Mouse (Mus musculus) B cell, adult (primary cell): ENCODE data around the gene Rrp36. TPM values are rescaled to one million over a fixed set of nuclear protein-coding genes. Genes with fewer than 3 reads are reported as not detected.

Source experiments
- total RNA-seq: library from RNA; stranded (reverse); gene quantifications from 4 replicates; pipeline ENCODE4 v1.2.4, GENCODE M21; 2023; ENCODE audit not compliant: inconsistent age

The Rrp36 gene
- 27.0 to 30.6 TPM (median 29.4 TPM) in 4 replicates for total RNA-seq

DNA sequence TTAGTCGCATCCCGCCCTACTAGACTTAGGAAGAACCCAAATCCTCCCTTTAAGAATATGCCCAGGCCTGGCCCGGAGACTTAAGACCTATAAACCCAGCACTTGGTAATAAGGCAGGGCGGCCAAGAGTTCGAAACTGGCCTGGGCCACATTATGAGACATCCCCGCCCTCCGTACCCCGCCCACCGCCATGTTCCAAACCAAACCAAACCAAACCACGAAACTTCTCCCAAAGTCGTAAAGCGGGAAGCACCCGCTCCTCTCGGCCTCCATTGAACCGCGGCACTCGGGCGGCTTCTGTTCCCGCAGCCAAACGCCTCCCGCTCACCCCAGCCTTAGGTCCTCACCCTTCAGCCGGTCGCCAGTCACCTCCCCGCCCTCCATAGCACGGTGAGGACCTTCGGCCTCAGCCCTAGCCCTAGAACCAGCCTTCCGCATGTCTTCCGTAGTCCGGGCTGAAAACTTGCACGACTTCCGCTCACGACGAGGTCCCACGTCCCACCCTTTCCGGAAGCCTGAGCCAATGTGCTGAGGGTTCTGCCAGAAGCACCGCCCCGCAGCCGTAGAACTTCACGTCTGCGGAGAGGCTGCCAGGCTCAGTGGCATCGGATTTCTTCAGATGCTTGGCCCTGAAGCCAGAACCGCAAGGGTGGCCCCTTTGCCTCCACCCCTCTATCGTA is at the start of gene Rrp36:
Gene Rrp36 (minus strand): TSS at position 503 of the 680 bp plus-strand sequence.

DNA sequence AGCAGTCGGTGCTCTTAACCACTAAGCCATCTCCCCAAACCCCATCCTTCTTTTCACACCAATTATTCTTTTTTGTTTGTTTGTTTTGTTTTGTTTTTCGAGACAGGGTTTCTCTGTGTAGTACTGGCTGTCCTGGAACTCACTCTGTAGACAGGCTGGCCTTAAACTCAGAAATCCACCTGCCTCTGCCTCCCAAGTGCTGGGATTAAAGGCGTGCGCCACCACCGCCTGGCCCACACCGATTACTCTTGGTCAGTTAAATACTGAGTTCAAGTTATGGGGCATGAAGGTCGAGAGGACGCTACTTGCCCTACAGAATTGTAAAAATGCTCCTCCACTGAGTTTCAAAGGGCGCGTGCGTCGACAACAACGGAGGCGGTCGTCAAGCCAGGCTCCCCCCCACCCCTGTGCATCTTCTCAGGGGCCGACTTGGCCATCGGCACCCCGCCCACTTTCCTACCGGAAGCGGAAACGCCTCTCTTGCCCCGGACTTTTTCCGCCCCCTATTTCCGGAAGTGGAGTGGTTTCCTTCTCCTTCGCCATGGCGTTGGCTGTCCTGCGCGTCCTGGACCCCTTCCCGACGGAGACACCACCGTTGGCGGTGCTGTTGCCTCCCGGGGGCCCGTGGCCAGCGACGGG is 36.9 kb upstream of the Rrp36 start, which contains the start of gene Pex6:
Gene Pex6 (plus strand): TSS at position 505 of the 639 bp plus-strand sequence.

DNA sequence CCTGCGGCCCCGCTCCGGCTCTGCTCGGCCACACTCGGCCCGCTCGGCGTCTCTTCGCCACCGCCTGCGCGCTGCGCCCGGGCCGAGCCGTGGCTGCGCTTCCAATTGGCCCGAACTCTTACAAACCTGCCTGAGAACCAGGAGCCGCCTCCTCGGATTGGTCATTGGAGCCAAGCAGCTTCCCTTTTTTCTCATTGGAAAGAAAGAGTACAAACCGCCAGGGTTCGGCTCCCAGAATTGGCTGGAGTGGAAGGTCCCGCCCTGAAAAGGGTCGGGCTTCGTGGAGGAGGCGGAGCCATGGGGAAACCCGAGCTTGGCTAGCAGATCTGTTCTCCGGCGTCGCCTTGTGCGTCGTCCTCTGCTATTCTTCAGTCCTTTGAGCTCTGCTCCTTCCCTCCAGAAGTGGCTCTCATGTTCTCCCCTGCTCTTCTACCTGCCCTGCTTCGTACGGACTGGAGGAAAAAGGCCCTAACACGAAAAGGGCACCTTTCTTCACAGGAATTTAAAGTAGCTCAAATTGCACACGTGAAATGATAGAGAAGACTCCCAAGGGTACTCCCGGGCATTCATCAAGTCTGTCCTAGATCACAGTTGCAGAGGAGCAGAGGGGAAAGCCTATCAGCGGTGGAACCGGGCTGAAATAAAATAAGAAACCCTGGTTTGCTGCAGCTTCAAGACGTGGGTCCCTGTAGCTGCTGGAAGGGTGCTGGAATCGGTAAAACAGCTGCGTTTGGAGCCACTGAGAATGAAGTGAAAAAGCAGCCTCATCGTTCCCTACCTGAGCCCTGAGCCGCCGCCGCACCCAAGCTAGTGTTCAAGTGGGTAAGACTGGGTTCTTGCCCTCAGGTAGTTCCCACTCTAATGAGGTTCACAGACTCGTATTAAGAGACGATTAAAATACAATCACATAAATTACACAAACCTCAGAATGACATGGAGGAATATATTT is 31.0 kb upstream of the Rrp36 start, which contains the start of gene Ppp2r5d:
Gene Ppp2r5d (minus strand): TSS at position 225 of the 949 bp plus-strand sequence.

DNA sequence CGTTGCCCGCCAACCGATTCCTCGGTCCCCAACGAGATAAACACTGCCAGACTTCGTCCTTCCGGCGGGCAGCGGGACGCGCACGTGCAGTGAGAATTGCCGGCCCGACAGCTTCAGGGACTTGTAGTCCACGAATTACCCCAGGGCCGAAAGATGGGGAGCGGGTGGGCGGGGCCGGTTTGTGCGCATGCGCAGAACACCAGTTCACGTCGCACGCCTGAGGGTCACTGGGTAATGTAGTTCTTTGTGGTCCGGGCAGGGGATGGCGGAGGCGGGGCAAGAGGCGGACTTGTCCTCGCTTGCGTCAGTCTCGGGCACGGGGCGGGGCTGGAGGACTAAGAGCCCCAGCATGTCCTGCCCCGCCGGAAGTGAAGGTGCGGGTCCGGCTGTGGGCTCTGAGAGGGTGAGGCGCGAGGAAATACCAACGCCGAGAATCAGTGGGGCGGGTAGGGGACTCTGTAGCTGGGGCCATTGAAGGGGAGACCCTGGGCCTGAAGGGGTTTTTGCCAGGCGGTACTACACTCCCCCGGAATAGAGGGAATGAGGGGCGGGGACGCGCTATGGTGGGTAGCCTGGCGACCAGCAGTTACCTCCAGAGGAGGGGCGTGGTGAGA is 6.7 kb upstream of the Rrp36 start, which contains the start of gene Klhdc3:
Gene Klhdc3 (minus strand): TSS at position 155 of the 614 bp plus-strand sequence.

DNA sequence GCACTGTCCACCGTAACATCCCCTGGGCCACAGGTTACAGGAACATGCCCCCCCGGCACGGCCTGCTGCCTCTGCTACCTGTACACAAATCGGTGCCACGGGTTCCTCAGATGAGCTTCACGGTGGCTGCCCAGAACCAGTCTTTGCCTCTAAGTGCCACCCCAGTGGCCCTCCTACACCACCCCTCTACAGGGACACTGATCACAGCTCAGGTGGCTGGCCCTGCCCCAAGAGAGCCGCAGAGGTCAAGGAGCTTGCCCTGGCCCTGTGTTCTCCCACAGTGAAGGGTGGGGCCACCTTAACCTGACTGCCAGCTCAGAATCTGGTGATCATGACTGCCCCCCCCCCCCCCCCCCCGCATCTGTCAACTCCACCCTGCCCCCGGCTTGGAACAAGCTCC is 4.3 kb upstream of the Rrp36 start, which contains the start of gene Mea1:
Gene Mea1 (plus strand): TSS at position 378 of the 400 bp plus-strand sequence.

DNA sequence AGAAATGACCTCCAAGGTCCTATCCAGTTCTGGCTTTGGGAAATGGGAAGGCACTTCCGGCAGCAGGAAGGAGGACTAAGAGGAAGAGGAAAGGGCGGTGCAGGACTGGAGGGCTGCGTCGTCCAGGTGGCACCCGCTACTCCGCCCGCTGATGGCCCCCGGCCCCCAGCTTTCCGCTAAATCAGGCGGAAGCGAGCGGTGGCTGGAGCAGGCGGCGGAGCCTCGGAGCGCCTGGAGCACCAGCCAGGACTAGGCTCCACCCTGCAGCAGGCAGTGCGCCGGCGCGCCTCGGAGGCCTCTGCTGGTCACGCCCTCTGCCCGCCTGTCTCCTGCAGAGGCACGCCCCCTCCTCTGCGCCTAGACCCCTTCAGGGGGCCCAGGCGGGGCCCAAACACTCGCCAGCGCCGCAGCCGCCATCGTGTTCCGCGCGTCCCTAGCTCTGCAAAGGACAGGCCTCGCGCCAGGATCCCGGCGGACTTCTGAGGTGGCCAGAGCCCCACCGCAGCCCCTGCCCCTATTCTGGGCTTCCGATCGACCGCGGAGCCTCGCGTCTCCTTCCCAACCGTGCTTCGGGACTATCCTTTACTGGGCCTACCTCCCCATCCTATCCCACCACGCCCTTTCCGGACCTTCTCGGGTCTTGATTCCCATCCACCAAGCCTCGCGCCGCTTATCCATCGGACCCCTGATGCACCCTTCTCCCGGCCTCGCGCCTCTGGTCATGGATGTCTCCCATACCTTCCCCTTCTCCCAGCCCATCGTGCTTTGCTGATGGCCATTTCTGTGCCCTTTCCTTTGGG is 23.7 kb downstream of the Rrp36 start, which contains the start of gene Cul7:
Gene Cul7 (plus strand): TSS at position 106 of the 800 bp plus-strand sequence.

DNA sequence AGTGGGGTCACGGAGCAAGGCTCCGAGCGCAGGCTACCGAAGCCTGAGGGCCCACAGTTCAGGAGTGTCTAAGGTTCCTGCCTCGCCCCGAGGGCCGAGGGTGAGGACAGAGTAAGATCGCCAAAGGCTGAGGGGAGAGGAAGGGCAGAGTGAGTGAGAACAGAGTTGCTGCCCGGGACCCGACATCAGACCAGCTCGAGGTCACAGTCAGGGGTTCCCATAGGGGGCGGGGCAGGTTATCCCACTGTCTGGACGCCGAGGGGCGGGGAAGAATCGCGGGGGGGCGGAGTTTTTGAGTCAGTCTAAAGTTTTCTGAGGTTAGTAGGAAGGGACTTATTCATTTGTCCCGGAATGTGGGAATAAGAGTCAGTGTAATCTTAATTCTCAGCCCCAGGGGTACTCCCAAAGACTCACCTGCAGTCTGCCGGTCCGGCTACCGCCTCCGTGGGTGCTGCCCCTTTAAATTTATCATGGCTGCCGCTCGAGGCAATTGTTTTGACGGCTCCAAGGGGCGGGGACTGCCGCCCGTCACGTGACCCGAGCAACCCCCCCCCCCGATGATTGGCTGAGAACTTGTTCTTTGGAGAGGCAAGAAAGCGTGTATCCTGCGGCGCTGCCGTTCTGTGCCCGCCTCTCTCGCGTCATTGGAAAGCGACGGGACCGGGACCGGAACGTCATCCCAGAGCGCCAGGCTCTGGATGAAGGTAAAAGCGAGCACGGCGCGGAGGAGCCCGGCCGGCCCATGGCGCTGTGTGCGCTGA is 28.4 kb downstream of the Rrp36 start, which contains the start of the genes Klc4 and Mrpl2:
Gene Klc4 (minus strand): TSS at position 462 of the 761 bp plus-strand sequence.
Gene Mrpl2 (plus strand): TSS at position 669 of the 761 bp plus-strand sequence.

DNA sequence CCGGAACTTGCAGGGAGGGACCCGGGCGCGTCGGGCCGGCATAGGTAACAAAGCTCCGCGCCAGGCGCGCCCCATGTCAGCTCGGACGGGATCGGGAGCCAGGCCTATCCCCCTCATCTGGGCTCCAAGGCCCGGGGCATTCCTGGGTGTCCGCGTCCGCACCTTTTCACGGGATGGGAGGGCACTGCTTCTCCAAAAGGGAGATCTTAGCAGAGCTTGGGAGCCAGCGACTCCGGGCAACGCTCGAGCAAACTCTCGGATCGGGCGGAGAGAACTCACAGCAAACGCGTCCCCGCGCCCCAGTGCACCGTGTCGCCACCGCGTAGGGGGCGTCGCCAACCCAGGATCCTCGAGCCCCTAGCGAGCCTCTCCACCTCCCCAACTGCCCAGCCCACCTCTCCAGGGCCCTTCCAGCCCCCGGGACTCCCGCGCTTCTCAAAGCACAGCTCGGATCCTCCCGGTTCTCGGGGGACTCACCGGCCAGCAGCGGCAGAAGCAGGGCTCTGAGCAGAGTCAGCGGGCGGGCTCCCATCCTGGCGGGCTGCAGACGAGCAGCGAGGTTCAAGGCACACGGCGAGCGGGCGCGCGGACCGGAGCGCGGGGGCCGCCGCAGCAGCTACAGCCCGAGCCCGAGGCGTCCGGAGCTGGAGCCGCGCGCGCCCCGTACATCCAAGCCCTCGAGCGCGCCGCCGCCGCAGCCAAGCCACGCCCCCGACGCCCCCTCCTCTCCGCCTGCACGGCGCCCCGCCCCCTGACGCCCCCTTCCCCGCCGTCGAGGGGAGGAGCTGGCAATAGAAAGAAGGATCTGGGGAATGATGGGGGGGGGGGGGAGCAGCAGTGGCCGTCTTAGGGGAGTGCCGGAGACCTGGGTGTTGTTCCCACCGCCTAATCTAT is 45.1 kb downstream of the Rrp36 start, which contains the start of gene Ptk7:
Gene Ptk7 (minus strand): TSS at position 714 of the 894 bp plus-strand sequence.

Other genes with a start within 250 kb of the Rrp36 start
- 5.9 to 11.1 TPM (median 7.5 TPM) in 4 replicates for gene Crip3, start 245.4 kb downstream of the Rrp36 start, total RNA-seq
- not detected in 4 replicates for gene Slc22a7, start 235.9 kb downstream of the Rrp36 start, total RNA-seq
- gene Ttbk1, start 186.7 kb downstream of the Rrp36 start, total RNA-seq, result 2.7 to 5.4 TPM (median 3.9 TPM) in 4 replicates
- gene Dnph1, start 177.6 kb downstream of the Rrp36 start, total RNA-seq, result 0.45 to 0.71 TPM in 2 of 4 replicates, not detected in the others
- 14.3 to 16.9 TPM (median 15.9 TPM) in 4 replicates for gene Cul9, start 128.0 kb downstream of the Rrp36 start, total RNA-seq
- 84.2 to 96.1 TPM (median 88.7 TPM) in 4 replicates for gene Srf, start 118.2 kb downstream of the Rrp36 start, total RNA-seq
- 0.13 TPM in 1 of 4 replicates, not detected in the others for gene Ptk7, start 44.8 kb downstream of the Rrp36 start, total RNA-seq
- gene Klc4, start 28.3 kb downstream of the Rrp36 start, total RNA-seq, result 18.5 to 22.0 TPM (median 20.3 TPM) in 4 replicates
- gene Mrpl2, start 28.1 kb downstream of the Rrp36 start, total RNA-seq, result 29.4 to 53.4 TPM (median 41.9 TPM) in 4 replicates
- 7.4 to 8.4 TPM (median 7.9 TPM) in 4 replicates for gene Cul7, start 24.0 kb downstream of the Rrp36 start, total RNA-seq
- gene Mea1, start 4.4 kb upstream of the Rrp36 start, total RNA-seq, result 52.8 to 63.9 TPM (median 58.1 TPM) in 4 replicates
- gene Klhdc3, start 6.6 kb upstream of the Rrp36 start, total RNA-seq, result 42.4 to 50.0 TPM (median 44.6 TPM) in 4 replicates
- 33.1 to 41.3 TPM (median 38.7 TPM) in 4 replicates for gene Ppp2r5d, start 30.8 kb upstream of the Rrp36 start, total RNA-seq
- gene Pex6, start 37.1 kb upstream of the Rrp36 start, total RNA-seq, result 38.2 to 46.1 TPM (median 39.9 TPM) in 4 replicates
- 3.9 to 6.1 TPM (median 5.1 TPM) in 4 replicates for gene Gnmt, start 54.8 kb upstream of the Rrp36 start, total RNA-seq
- gene Cnpy3, start 77.9 kb upstream of the Rrp36 start, total RNA-seq, result 154 to 156 TPM (median 155 TPM) in 4 replicates
- gene Ptcra, start 89.4 kb upstream of the Rrp36 start, total RNA-seq, result not detected in 4 replicates
- gene 2310039H08Rik, start 98.3 kb upstream of the Rrp36 start, total RNA-seq, result 16.6 to 24.2 TPM (median 19.2 TPM) in 4 replicates
- gene Rpl7l1, start 108.3 kb upstream of the Rrp36 start, total RNA-seq, result 67.4 to 80.7 TPM (median 74.5 TPM) in 4 replicates
- gene Bicral, start 184.1 kb upstream of the Rrp36 start, total RNA-seq, result 99.1 to 112 TPM (median 104 TPM) in 4 replicates
- gene Tbcc, start 216.3 kb upstream of the Rrp36 start, total RNA-seq, result 11.4 to 15.4 TPM (median 12.9 TPM) in 4 replicates
- not detected in 4 replicates for gene Prph2, start 236.1 kb upstream of the Rrp36 start, total RNA-seq